Mouse (Mus musculus) kidney, adult 2 months (tissue): ENCODE measurements around the gene Tubb2a. TPM values are rescaled to one million over a fixed set of nuclear protein-coding genes. Genes with fewer than 3 reads are reported as not detected.

Experiments used
- DNase-seq: peaks from one replicate; pipeline ENCODE4 v3.0.0; 2021
- H3K27ac ChIP-seq: fragments of 200-500 bp; 2 replicates; pipeline ENCODE4 v1.5.1; 2012; ENCODE audit warnings: low read depth, low read length, control low read depth, inconsistent platforms; ENCODE audit not compliant: insufficient read depth
- H3K27me3 ChIP-seq: fragments of 200-500 bp; replicated peaks from 2 replicates; pipeline ENCODE4 v1.6.1; 2012; ENCODE audit warnings: mild to moderate bottlenecking, moderate library complexity, low read length, inconsistent platforms; ENCODE audit not compliant: control insufficient read depth, insufficient read depth
- H3K36me3 ChIP-seq: fragments of 200-500 bp; 2 replicates; pipeline ENCODE4 v1.6.1; 2012; ENCODE audit warnings: mild to moderate bottlenecking, moderate library complexity, low read length, inconsistent platforms; ENCODE audit not compliant: control insufficient read depth, insufficient read depth
- H3K4me1 ChIP-seq: fragments of 200-500 bp; 2 replicates; pipeline ENCODE4 v1.6.1; 2011; ENCODE audit warnings: low read length; ENCODE audit not compliant: control insufficient read depth, insufficient read depth
- H3K4me3 ChIP-seq: fragments of 200-500 bp; 2 replicates; pipeline ENCODE4 v1.5.1; 2011; ENCODE audit warnings: mild to moderate bottlenecking, low read depth, low read length, control low read depth; ENCODE audit not compliant: insufficient read depth
- CTCF ChIP-seq: fragments of 200-500 bp; conservative IDR thresholded peaks from 2 replicates; pipeline ENCODE4 v1.5.1; 2011; ENCODE audit warnings: low read depth, mild to moderate bottlenecking, control low read depth, low read length, moderate library complexity, mixed read lengths; ENCODE audit not compliant: insufficient read depth, insufficient read length
- POLR2A ChIP-seq: fragments of 200-500 bp; IDR thresholded peaks from one replicate; pipeline ENCODE4 v1.6.1; 2011; ENCODE audit warnings: low read depth, low read length, control low read depth
- WGBS: fragments of 180-500 bp; shearing (Covaris S2); methylation state at CpG from one replicate; pipeline ENCODE4 v1.1.7; 2018; 5-methylcytosine and 5-hydroxymethylcytosine counted together
- polyA plus RNA-seq: library from polyadenylated mRNA; depleted of rRNA; stranded (reverse); fragments of >200 nt; gene quantifications from 2 replicates; pipeline ENCODE4 v1.2.3, GENCODE M21; 2012

Gene Tubb2a
- polyA plus RNA-seq, 1 experiment: 152 TPM

GRCm38 (mm10) chr13:34071836-34072235 lies 6.0 kb downstream of the Tubb2a start:
- DNase-seq: no peak
- H3K27me3 ChIP-seq: no peaks in the 10 kb centered on the region
- WGBS: 89% methylated on average over 6 of the region's 6 CpGs
- H3K27ac ChIP-seq: no peak overlapping the region
- H3K36me3 ChIP-seq: no peaks in the 10 kb centered on the region; the same call in 1 of the 2 replicates
- no peak for TF ChIP-seq POLR2A
- no peak for TF ChIP-seq CTCF
- peaks cover 5% of the 10 kb centered on the region for H3K4me1 ChIP-seq
- H3K4me3 ChIP-seq: no peak overlapping the region

DNA sequence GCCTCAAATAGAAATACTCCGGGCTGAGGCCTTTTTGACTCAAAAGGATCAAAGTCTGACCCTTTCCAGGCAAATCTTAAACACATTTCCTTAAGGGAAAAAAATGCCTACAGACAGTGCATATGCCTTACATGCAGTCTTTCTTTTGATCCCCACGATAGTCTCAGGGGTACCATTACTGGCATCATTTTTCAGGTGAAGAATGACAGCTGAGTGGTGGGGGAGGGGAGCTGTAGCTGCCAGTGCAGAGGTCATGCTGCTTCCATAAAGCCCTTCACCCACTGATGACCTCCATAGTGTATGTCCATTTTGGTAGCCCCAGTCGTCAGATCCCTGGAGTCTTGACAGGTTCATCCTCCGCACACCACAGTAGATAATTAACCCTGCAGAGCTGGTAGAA lies 7.5 kb downstream of the Tubb2a start:
- no peak for TF ChIP-seq POLR2A
- TF ChIP-seq CTCF: no peak
- no peak for DNase-seq
- Histone ChIP-seq H3K4me3 (no peak overlapping the region), H3K27ac (no peak overlapping the region), H3K4me1 (no peaks in the 10 kb centered on the region), H3K27me3 (no peaks in the 10 kb centered on the region), H3K36me3 (no peaks in the 10 kb centered on the region; the same call in 1 of the 2 replicates)
- 42% methylated on average over 4 of the region's 4 CpGs for WGBS

- TF ChIP-seq POLR2A (no peak), CTCF (no peak)
- Histone ChIP-seq H3K27me3 (no peaks in the 10 kb centered on the region), H3K27ac (no peak overlapping the region), H3K4me3 (no peak overlapping the region), H3K4me1 (no peaks in the 10 kb centered on the region), H3K36me3 (peaks cover 2% of the 10 kb centered on the region)
- 72% methylated on average over 1 of the region's 1 CpGs for WGBS
- peak; percentile 46 for DNase-seq
These were observed 11.5 kb downstream of the Tubb2a start for GRCm38 (mm10) chr13:34066351-34066750.

DNA sequence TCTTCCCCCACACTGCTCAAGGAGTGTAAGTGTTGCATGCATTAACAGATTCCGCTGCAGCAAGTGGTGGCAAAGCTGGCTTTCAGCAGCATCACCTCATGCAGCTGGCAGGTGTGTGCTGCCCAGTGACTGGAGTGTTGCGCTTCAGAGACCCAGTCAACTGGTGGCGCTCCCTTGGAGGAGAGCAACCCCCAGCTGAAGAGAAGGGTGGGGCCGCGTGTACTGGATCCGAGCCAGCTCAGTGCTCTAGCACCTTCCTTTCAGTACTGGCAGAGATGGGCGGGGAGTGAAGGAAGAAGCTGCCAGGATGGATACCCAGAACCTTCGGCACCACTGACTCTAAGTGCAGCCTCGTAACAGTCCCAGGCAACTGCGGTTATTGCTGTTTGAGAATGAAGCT lies 15.3 kb downstream of the Tubb2a start:
- Histone ChIP-seq H3K36me3 (peaks cover 6% of the 10 kb centered on the region), H3K4me1 (peaks cover 4% of the 10 kb centered on the region; the same call in 1 of the 2 replicates), H3K4me3 (no peak overlapping the region), H3K27ac (no peak overlapping the region), H3K27me3 (no peaks in the 10 kb centered on the region)
- no peak for TF ChIP-seq POLR2A
- no peak for TF ChIP-seq CTCF
- DNase-seq: no peak
- WGBS: 79% methylated on average over 10 of the region's 10 CpGs

GRCm38 (mm10) chr13:34060061-34060460 lies 17.7 kb downstream of the Tubb2a start:
- Histone ChIP-seq H3K27ac (no peak overlapping the region), H3K4me3 (no peak overlapping the region), H3K36me3 (peaks cover 7% of the 10 kb centered on the region), H3K4me1 (peaks cover 9% of the 10 kb centered on the region), H3K27me3 (no peaks in the 10 kb centered on the region)
- TF ChIP-seq CTCF (no peak), POLR2A (no peak)
- WGBS: 79% methylated on average over 9 of the region's 9 CpGs
- DNase-seq: no peak

GRCm38 (mm10) chr13:34057252-34057651 lies 20.6 kb downstream of the Tubb2a start:
- no peaks in the 10 kb centered on the region for H3K27me3 ChIP-seq
- no peak for TF ChIP-seq POLR2A
- TF ChIP-seq CTCF: no peak
- H3K4me3 ChIP-seq: no peak overlapping the region
- H3K4me1 ChIP-seq: peaks cover 24% of the 10 kb centered on the region
- H3K36me3 ChIP-seq: peaks cover 6% of the 10 kb centered on the region; the same call in 1 of the 2 replicates
- DNase-seq: no peak
- WGBS: 77% methylated on average over 1 of the region's 1 CpGs
- no peak overlapping the region for H3K27ac ChIP-seq

GRCm38 (mm10) chr13:34054983-34055382 lies 22.8 kb downstream of the Tubb2a start:
- Histone ChIP-seq H3K36me3 (peaks cover 3% of the 10 kb centered on the region; the same call in 1 of the 2 replicates), H3K27ac (peak overlapping the region; percentile 32), H3K4me3 (no peak overlapping the region), H3K4me1 (peaks cover 24% of the 10 kb centered on the region), H3K27me3 (no peaks in the 10 kb centered on the region)
- TF ChIP-seq POLR2A: no peak
- no peak for TF ChIP-seq CTCF
- 52% methylated on average over 3 of the region's 3 CpGs for WGBS
- peak; percentile 78 for DNase-seq

DNA sequence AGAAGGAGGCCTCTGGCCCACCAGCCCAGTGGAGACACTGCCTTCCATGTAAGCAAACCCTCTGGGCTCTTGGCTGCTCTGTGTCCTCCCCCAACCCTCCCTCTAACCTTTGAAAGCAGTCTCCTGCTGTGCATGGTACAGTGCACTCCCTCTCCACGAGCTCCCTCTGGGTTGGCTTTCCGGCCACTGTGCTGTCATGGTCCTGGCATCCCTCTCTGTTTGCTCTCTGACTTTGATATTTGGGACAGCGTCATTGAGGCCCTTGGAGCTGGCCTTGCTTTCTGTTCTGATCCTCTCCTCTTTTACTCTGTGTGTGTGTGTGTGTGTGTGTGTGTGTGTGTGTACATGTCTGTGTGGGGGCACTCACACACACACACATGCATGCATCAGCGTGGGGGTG lies 23.4 kb downstream of the Tubb2a start:
- Histone ChIP-seq H3K4me1 (peaks cover 22% of the 10 kb centered on the region), H3K27ac (peak overlapping the region; percentile 24), H3K36me3 (peaks cover 3% of the 10 kb centered on the region; the same call in 1 of the 2 replicates), H3K27me3 (no peaks in the 10 kb centered on the region), H3K4me3 (no peak overlapping the region)
- TF ChIP-seq CTCF (no peak), POLR2A (no peak)
- WGBS: 44% methylated on average over 4 of the region's 4 CpGs
- peak; percentile 39 for DNase-seq
